Mouse (Mus musculus) small intestine, adult 2 months (tissue): ENCODE results near the gene Gm10271.

Experiments
- CTCF ChIP-seq: fragments of 200-500 bp; IDR thresholded peaks from 2 replicates; pipeline ENCODE4 v1.5.1; 2012; ENCODE audit warnings: low read depth, mild to moderate bottlenecking, control low read depth, inconsistent platforms, low read length, moderate library complexity, mixed read lengths; ENCODE audit not compliant: insufficient replicate concordance, insufficient read length; ENCODE audit errors: extremely low read depth
- POLR2A ChIP-seq: fragments of 200-500 bp; IDR thresholded peaks from 2 replicates; pipeline ENCODE4 v1.6.1; 2012; ENCODE audit warnings: low read depth, mild to moderate bottlenecking, control low read depth, inconsistent platforms, low read length, moderate library complexity

DNA sequence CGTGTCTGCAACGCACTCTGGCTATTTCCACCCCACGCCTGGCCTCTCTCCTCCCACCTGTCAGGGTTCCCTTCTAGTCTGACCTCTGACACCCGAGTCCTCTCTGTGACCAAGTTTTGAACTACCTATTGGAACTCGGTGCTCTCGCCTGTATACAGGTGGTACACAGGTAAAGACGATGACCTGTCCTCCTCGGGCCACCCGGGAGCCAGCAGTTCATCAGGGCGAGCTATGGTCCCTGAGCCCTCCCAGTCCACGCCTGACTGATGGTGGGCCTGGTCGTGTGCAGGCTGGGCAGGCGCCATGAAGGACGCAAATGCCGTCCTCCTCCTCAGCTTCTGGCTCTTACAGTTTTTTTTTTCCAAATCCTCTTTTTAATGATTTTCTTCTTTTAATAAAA lies 51.0 kb downstream of the Gm10271 start:
- TF ChIP-seq POLR2A (no peak), CTCF (no peak)
